Mouse (Mus musculus) midbrain, embryonic 10.5 days (tissue): Measurements from ENCODE around the gene Btbd19. TPM values are rescaled to one million over a fixed set of nuclear protein-coding genes. Genes with fewer than 3 reads are reported as not detected.

Experiments
- DNase-seq: peaks from one replicate; pipeline ENCODE4 v3.0.0-alpha.2; 2017; ENCODE audit warnings: low spot score
- H3K27ac ChIP-seq: fragments of 300-500 bp; sonication (generic); replicated peaks from 2 replicates; pipeline ENCODE4 v1.5.1; 2016; ENCODE audit warnings: mild to moderate bottlenecking
- H3K27me3 ChIP-seq: fragments of 300-500 bp; sonication (generic); 2 replicates; pipeline ENCODE4 v1.6.1; 2016; ENCODE audit warnings: low read depth, mild to moderate bottlenecking; ENCODE audit not compliant: poor library complexity, severe bottlenecking
- H3K36me3 ChIP-seq: fragments of 300-500 bp; sonication (generic); 2 replicates; pipeline ENCODE4 v1.6.1; 2016; ENCODE audit warnings: mild to moderate bottlenecking, moderate library complexity
- H3K4me1 ChIP-seq: fragments of 300-500 bp; sonication (generic); 2 replicates; pipeline ENCODE4 v1.6.1; 2016
- H3K4me3 ChIP-seq: fragments of 300-500 bp; sonication (generic); 2 replicates; pipeline ENCODE4 v1.5.1; 2016; ENCODE audit warnings: mild to moderate bottlenecking, moderate library complexity
- H3K9me3 ChIP-seq: fragments of 300-500 bp; sonication (generic); replicated peaks from 2 replicates; pipeline ENCODE4 v1.6.1; 2016; ENCODE audit warnings: mild to moderate bottlenecking
- WGBS: fragments of 180-500 bp; shearing (Covaris S2); methylation state at CpG from one replicate; pipeline ENCODE4 v1.1.7; 2016; 5-methylcytosine and 5-hydroxymethylcytosine counted together
- polyA plus RNA-seq: library from polyadenylated mRNA; unstranded; fragments of >200 nt; fragmentation: Nextera tagmentation; extraction: Ambion mirVana; gene quantifications from 2 replicates; pipeline ENCODE4 v1.2.1, GENCODE M21; 2016

Gene Btbd19
- 4.4 and 5.4 TPM in 2 replicates for polyA plus RNA-seq

- Histone ChIP-seq H3K4me1 (peaks cover 69% of the 10 kb centered on the region), H3K4me3 (peak within 1 kb of the TSS; percentile 25), H3K36me3 (peaks cover 34% of the 10 kb centered on the region), H3K27ac (peak within 1 kb of the TSS; percentile 91), H3K9me3 (no peaks in the 10 kb centered on the region), H3K27me3 (peaks cover 7% of the 10 kb centered on the region)
- DNase-seq, result peak; percentile 62
- 32% methylated on average over 8 of the region's 8 CpGs for WGBS
Observed at GRCm38 (mm10) chr4:117125348-117125909, at the start of gene Btbd19. Gene Btbd19, minus strand, starts transcription at chr4:117125725.

DNA sequence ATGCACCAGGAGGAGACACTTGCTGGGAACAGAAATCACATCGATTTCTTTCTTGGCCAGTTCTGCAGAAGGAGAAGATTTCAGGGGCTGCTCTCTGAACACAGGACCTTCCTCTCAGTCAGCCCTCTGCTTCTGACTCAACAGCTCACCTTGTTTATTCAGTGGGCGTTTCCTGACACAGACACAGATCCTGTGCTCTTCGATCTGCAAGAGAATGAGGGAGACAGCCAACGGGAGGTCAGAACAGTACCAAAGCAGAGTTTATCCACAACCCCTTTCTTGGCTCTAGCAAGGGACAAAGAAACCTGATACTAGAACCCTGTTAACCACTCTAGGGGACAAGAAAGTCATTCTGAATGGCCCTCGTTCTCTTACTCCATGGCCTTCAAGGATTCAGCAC is 44.4 kb upstream of the Btbd19 start:
- Histone ChIP-seq H3K4me3 (no peak overlapping the region), H3K27me3 (no peaks in the 10 kb centered on the region), H3K27ac (no peak overlapping the region), H3K36me3 (peaks cover 100% of the 10 kb centered on the region), H3K4me1 (no peaks in the 10 kb centered on the region), H3K9me3 (no peaks in the 10 kb centered on the region)
- 91% methylated on average over 5 of the region's 5 CpGs for WGBS
- DNase-seq, result no peak

- 80% methylated on average over 4 of the region's 4 CpGs for WGBS
- no peak overlapping the region for H3K27ac ChIP-seq
- no peak overlapping the region for H3K4me3 ChIP-seq
- no peak for DNase-seq
- H3K27me3 ChIP-seq, result no peaks in the 10 kb centered on the region
- peaks cover 78% of the 10 kb centered on the region for H3K36me3 ChIP-seq
- H3K9me3 ChIP-seq, result no peaks in the 10 kb centered on the region
- no peaks in the 10 kb centered on the region for H3K4me1 ChIP-seq
Observed at GRCm38 (mm10) chr4:117161183-117161582, 35.7 kb upstream of the Btbd19 start.

GRCm38 (mm10) chr4:117159666-117160065 is 34.1 kb upstream of the Btbd19 start:
- H3K4me1 ChIP-seq, result peaks cover 7% of the 10 kb centered on the region
- H3K9me3 ChIP-seq, result no peaks in the 10 kb centered on the region
- WGBS, result 88% methylated on average over 10 of the region's 10 CpGs
- H3K27ac ChIP-seq, result no peak overlapping the region
- H3K36me3 ChIP-seq, result peaks cover 70% of the 10 kb centered on the region
- no peak overlapping the region for H3K4me3 ChIP-seq
- DNase-seq, result no peak
- no peaks in the 10 kb centered on the region for H3K27me3 ChIP-seq

DNA sequence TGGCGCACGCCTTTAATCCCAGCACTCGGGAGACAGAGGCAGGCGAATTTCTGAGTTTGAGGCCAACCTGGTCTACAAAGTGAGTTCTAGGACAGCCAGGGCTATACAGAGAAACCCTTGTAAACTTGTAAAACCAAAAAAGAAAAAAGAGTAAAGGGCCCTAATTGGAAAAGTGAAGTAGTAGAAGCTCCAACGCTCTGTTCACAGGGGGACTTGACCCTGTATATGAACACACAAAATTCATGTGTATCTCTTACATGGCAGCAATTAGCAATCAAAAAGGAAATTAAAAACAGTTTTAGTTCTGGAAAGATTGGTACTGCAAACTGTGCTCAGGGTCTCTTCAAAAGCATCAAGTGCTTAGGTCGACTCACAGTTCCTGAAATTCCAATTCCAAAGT is 30.8 kb upstream of the Btbd19 start:
- Histone ChIP-seq H3K27ac (peak overlapping the region; percentile 99), H3K9me3 (no peaks in the 10 kb centered on the region), H3K4me1 (peaks cover 28% of the 10 kb centered on the region), H3K36me3 (peaks cover 69% of the 10 kb centered on the region), H3K27me3 (no peaks in the 10 kb centered on the region), H3K4me3 (peak overlapping the region; percentile 98)
- no peak for DNase-seq
- WGBS, result 32% methylated on average over 6 of the region's 6 CpGs

GRCm38 (mm10) chr4:117155792-117156355 is 30.3 kb upstream of the Btbd19 start, which contains the start of gene Rps8:
Gene Rps8, minus strand, starts transcription at chr4:117156243.
- Histone ChIP-seq H3K9me3 (no peaks in the 10 kb centered on the region), H3K36me3 (peaks cover 69% of the 10 kb centered on the region)
- WGBS, result under 1% methylated on average over 52 of the region's 52 CpGs

GRCm38 (mm10) chr4:117155020-117155791 is 29.7 kb upstream of the Btbd19 start:
- Histone ChIP-seq H3K9me3 (no peaks in the 10 kb centered on the region), H3K27me3 (no peaks in the 10 kb centered on the region), H3K4me1 (peaks cover 28% of the 10 kb centered on the region), H3K27ac (peak overlapping the region; percentile 99), H3K36me3 (peaks cover 69% of the 10 kb centered on the region), H3K4me3 (peak overlapping the region; percentile 98)
- 3% methylated on average over 44 of the region's 44 CpGs for WGBS
- DNase-seq, result no peak

More at GRCm38 (mm10) chr4:117155792-117156355, 30.3 kb upstream of the Btbd19 start, which contains the start of gene Rps8:
- Histone ChIP-seq H3K27me3 (no peaks in the 10 kb centered on the region), H3K4me3 (peak within 1 kb of the TSS; percentile 98), H3K4me1 (peaks cover 28% of the 10 kb centered on the region), H3K27ac (peak within 1 kb of the TSS; percentile 99)
- DNase-seq, result peak; percentile 92

- no peak overlapping the region; the same call in 1 of the 2 replicates for H3K4me3 ChIP-seq
- peaks cover 28% of the 10 kb centered on the region for H3K4me1 ChIP-seq
- H3K9me3 ChIP-seq, result no peaks in the 10 kb centered on the region
- no peaks in the 10 kb centered on the region for H3K27me3 ChIP-seq
- DNase-seq, result no peak
- H3K27ac ChIP-seq, result no peak overlapping the region
- WGBS, result 87% methylated on average over 5 of the region's 5 CpGs
- H3K36me3 ChIP-seq, result peaks cover 74% of the 10 kb centered on the region
Observed at GRCm38 (mm10) chr4:117152714-117153113, 27.2 kb upstream of the Btbd19 start.

DNA sequence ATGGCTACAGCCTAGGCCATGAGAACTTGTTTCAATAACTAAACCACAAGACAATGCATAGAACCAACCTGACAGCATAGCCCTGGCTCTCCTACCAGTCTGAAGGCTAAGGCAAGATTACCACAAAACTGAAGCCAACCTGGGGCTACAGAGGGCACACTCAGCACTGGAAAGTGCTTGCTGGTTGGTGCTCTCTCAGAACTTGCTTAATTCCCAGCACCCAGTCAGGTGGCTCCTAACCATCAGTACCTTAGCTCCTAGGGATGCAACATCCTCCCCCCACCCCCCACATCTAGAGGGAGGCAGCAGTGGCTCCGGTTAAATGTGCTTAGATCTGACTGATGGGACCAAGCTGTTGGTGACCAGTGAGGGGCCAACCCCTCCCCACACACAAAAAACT is 25.9 kb upstream of the Btbd19 start:
- WGBS, result 73% methylated on average over 1 of the region's 1 CpGs
- Histone ChIP-seq H3K4me3 (no peak overlapping the region), H3K4me1 (peaks cover 28% of the 10 kb centered on the region), H3K36me3 (peaks cover 77% of the 10 kb centered on the region), H3K27ac (no peak overlapping the region), H3K9me3 (no peaks in the 10 kb centered on the region), H3K27me3 (no peaks in the 10 kb centered on the region)
- no peak for DNase-seq

DNA sequence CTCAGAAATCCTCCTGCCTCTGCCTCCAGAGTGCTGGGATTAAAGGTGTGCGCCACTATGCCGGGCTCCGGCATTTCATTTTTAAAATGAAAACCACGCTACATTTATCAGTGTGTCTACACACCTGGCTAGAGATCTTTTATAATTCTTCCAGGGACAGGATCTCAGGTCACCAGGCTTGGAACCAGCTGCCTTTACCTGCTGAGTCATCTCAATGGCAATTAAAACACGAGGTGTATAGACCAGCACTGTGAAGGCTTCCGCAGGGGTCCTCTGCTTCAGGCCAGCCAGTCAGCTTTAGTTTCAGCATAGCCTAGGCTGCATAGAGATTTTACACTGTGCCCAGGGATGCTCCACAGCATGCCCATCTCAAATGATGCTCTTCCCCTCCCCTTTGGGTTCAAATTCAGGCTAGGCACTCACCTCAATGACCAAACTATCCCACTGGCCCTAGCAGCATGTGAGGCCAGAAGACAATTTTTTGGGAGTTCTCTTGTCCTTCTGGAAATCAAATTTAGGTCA is 24.7 kb upstream of the Btbd19 start:
- Histone ChIP-seq H3K27ac (no peak overlapping the region), H3K4me1 (peaks cover 28% of the 10 kb centered on the region), H3K9me3 (no peaks in the 10 kb centered on the region), H3K4me3 (no peak overlapping the region), H3K36me3 (peaks cover 75% of the 10 kb centered on the region), H3K27me3 (no peaks in the 10 kb centered on the region)
- WGBS, result 89% methylated on average over 6 of the region's 6 CpGs
- DNase-seq, result no peak

DNA sequence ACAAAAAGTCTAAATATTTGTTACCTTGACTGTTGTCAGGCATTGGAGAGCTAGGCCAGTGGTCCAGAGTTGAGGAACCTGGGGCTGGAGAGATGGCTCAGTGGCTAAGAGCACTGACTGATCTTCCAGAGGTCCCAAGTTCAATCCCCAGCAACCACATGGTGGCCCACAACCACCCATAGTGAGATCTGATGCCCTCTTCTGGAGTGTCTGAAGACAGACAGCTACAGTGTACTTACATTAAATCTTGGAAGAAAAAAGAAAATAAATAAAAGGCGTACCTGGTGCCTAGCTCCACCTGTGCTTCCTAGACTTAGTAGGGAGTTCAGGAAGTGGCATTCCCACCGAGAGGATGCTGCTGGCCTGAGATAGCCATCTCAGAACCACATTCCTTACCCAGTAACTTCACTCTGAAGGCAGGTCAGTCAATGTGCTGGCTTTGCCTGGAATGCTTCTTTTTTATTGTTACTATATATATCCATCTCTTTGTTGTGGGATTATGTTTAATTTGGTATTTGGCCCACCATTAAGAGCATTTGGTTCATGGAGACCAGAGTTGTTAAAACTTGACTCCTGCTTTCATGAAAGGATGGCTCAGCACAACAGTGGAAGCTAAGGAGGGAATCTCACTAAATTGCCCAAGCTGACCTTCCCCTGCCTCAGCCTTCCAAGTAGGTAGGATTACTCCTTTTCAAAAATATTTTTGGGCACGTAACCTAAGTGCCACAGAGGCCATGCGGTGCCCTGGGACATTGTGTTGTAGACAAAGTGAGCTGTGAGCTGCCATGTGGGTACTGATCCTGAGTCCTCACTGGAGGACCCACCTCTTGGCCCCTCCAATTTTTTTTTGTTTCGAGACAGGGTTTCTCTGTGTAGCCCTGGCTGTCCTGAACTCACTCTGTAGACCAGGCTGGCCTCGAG is 24.0 kb upstream of the Btbd19 start:
- no peak for DNase-seq
- no peaks in the 10 kb centered on the region for H3K9me3 ChIP-seq
- H3K27me3 ChIP-seq, result no peaks in the 10 kb centered on the region
- no peak overlapping the region for H3K4me3 ChIP-seq
- H3K36me3 ChIP-seq, result peaks cover 68% of the 10 kb centered on the region
- 73% methylated on average over 6 of the region's 6 CpGs for WGBS
- peaks cover 20% of the 10 kb centered on the region for H3K4me1 ChIP-seq
- H3K27ac ChIP-seq, result no peak overlapping the region

DNA sequence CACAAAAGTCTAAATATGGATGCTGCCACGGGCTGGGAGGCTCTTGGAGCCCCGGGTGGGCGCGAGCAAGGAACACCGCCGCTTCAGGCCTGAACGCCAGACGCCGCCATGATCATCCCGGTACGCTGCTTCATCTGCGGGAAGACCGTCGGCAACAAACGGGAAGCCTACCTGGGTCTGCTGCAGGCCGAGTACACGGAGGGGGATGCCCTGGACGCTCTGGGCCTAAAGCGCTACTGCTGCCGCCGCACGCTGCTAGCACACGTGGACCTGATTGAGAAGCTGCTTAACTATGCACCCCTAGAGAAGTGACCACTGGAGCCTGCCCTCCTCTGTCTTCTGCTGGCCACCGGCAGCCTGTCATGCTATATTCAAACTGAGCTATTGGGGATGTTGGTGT is 23.3 kb upstream of the Btbd19 start:
- Histone ChIP-seq H3K9me3 (no peaks in the 10 kb centered on the region), H3K27ac (no peak overlapping the region), H3K36me3 (peaks cover 61% of the 10 kb centered on the region), H3K4me3 (no peak overlapping the region), H3K4me1 (peaks cover 13% of the 10 kb centered on the region), H3K27me3 (0 out of 2 replicates have a peak, but pooled peaks cover 3% of the 10 kb centered on the region)
- 77% methylated on average over 24 of the region's 24 CpGs for WGBS
- DNase-seq, result no peak
